Comparison of ENCODE assay signal across 12 mouse cellular contexts in genomic region chr5:90612751-90613150, GRCm38 (mm10). TPM values are rescaled to one million over a fixed set of nuclear protein-coding genes. Genes with fewer than 3 reads are reported as not detected.
"Had no signal": no experiment of that assay in that cellular context is flagged by ENCODE, and none has a peak within 500 bp of the region (broad histone marks: within the 10 kb centered on the region; RNA-seq: fewer than 3 reads in every experiment).

No protein-coding gene starts in this region.

RNA-seq across cellular contexts. Expression of gene Rassf6, which starts 27.7 kb away (rescaled TPM):
- total RNA-seq: megakaryocyte, adult 5-6 weeks; megakaryocyte-erythroid progenitor cell, adult 5-6 weeks had no signal
- polyA plus RNA-seq: midbrain, embryonic 10.5 days had no signal

RNA-seq across cellular contexts. Expression of gene 5830473C10Rik, which starts 51.8 kb away (rescaled TPM):
- total RNA-seq: megakaryocyte, adult 5-6 weeks; megakaryocyte-erythroid progenitor cell, adult 5-6 weeks; neutrophil, adult 5-6 weeks had no signal
- polyA plus RNA-seq: lung, adult 2 months; midbrain, embryonic 10.5 days; midbrain, embryonic 12.5 days; midbrain, embryonic 14.5 days; midbrain, embryonic 16.5 days; neural tube, embryonic 12.5 days; neural tube, embryonic 14.5 days; thymus, adult 2 months; urinary bladder, adult 2 months had no signal
